Mouse (Mus musculus): ENCODE measurements around the gene Espnl. TPM values are rescaled to one million over a fixed set of nuclear protein-coding genes. Genes with fewer than 3 reads are reported as not detected.

Gene Espnl
- total RNA-seq, 2 experiments from 2014 or later, result not detected

DNA sequence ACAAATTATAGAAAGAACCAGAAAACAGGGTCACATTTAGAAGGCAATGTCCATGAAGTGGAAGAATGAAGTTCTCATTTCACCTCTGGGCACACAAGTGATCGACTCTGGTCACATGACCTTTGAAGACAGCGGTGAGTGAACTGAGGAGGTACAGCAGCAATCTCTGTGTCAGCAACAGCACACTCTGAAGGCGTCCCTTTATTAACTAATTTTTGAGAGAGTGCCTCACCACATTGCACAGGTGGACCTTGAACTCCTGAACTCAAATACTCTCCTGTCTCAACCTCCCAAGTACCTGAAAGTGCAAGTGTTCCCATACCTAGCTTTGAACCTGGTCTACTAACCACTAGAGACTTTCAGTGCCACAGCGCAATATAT, 59.2 kb downstream of the Espnl start:
- no peak for DNase-seq

DNA sequence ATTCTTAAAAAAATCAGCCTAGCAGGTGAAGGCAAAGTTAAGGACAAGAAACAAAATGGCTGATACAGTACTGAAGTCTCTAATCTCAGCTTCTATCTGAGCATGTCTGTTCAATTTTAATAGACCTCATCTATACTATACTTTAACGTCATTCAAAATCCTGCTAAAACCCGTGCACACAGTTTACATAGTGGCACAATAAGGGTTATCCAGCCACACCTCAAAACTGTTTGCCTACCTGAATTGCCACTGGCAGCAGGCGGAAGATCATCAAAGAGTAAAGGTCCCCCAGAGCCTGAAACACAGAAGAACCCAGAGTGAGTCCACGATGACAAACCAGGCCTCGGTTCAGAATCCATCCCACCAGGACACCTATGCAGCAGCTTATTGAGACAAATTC, 68.5 kb downstream of the Espnl start:
- DNase-seq, result no peak

DNA sequence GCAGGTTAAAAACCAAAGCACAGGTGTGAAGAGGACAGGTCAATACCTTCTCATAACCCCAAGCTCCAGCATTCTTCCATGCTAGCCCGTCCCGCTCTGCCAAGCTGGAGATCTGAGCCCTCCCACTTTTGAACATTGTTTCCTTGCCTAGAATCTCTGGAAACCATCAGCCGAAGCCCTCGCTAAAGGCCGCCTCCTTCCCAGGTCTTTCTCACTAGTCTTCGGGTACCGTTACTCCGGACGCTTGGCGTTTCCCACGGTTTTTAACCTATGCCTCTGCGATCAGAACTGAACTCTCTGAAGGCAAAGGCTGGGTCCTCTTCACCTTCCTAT, 76.0 kb downstream of the Espnl start:
- no peak for DNase-seq

Other genes with a start within 250 kb of the Espnl start
- gene Rbm44, start 177.0 kb upstream of the Espnl start, total RNA-seq (2021), result not detected
- 1 to 10 TPM; 7.3 to 7.8 TPM for gene Ramp1, start 142.3 kb upstream of the Espnl start, total RNA-seq (2021)
- 10 to 100 TPM; 42.9 to 53.6 TPM for gene Ube2f, start 71.8 kb upstream of the Espnl start, total RNA-seq (2021)
- gene Scly, start 23.7 kb upstream of the Espnl start, total RNA-seq (2021), result 10 to 100 TPM; 15.9 to 18.7 TPM
- gene Klhl30, start 28.9 kb downstream of the Espnl start, total RNA-seq (2021), result 10 to 100 TPM; 47.1 to 54.9 TPM
- gene Erfe, start 44.4 kb downstream of the Espnl start, total RNA-seq (2021), result not detected
- gene Ilkap, start 76.7 kb downstream of the Espnl start, total RNA-seq (2021), result 10 to 100 TPM; 46.9 to 51.0 TPM
- gene Hes6, start 92.0 kb downstream of the Espnl start, total RNA-seq (2021), result 10 to 100 TPM; 21.6 to 23.0 TPM
- gene Per2, start 137.2 kb downstream of the Espnl start, total RNA-seq (2021), result 1 to 10 TPM; 4.7 to 5.6 TPM
- 1 to 10 TPM; 6.0 to 6.5 TPM for gene Traf3ip1, start 172.6 kb downstream of the Espnl start, total RNA-seq (2021)
- gene Asb1, start 218.5 kb downstream of the Espnl start, total RNA-seq (2021), result 10 to 100 TPM; 22.4 to 26.0 TPM

Measured in heart, adult 18-20 months (tissue).